Mouse (Mus musculus) MEL (cell line): ENCODE results near the gene Slc26a10. TPM values are rescaled to one million over a fixed set of nuclear protein-coding genes. Genes with fewer than 3 reads are reported as not detected.

Source experiments
- DNase-seq: peaks from one replicate; pipeline ENCODE4 v3.0.0; 2011; ENCODE audit warnings: low read depth, low spot score
- H3K27ac ChIP-seq: 2 replicates; pipeline ENCODE4 v1.5.1; 2012; ENCODE audit warnings: low read depth, mild to moderate bottlenecking, control low read depth, low read length, moderate library complexity; ENCODE audit not compliant: control insufficient read depth
- H3K27me3 ChIP-seq, 2 experiments: fragments of 150-350 bp in 1 of 2; sonication (generic) in 1 of 2; 2 replicates each; pipeline ENCODE4 v1.6.1; 2012; ENCODE audit warnings: low read length in 2 of 2, mild to moderate bottlenecking in 2 of 2, improper control_type of control experiment in 1 of 2, moderate library complexity in 1 of 2; ENCODE audit not compliant: insufficient read depth in 2 of 2, control insufficient read depth in 1 of 2
- H3K36me3 ChIP-seq, 2 experiments: 2 replicates each; pipeline ENCODE4 v1.6.1; 2012 to 2014; ENCODE audit warnings: low read length in 2 of 2, improper control_type of control experiment in 1 of 2, inconsistent platforms in 1 of 2, mild to moderate bottlenecking in 1 of 2; ENCODE audit not compliant: insufficient read depth in 2 of 2, control insufficient read depth in 1 of 2
- H3K4me1 ChIP-seq, 2 experiments: fragments of 150-350 bp in 1 of 2; sonication (generic) in 1 of 2; 2 replicates each; pipeline ENCODE4 v1.6.1; 2012; ENCODE audit warnings: low read length in 2 of 2, improper control_type of control experiment in 1 of 2, mild to moderate bottlenecking in 1 of 2; ENCODE audit not compliant: insufficient read depth in 2 of 2, control insufficient read depth in 1 of 2
- H3K4me3 ChIP-seq, 2 experiments: fragments of 150-350 bp in 1 of 2; sonication (generic) in 1 of 2; 2 replicates each; pipeline ENCODE4 v1.5.1; 2012; ENCODE audit warnings: low read depth in 2 of 2, low read length in 2 of 2, mild to moderate bottlenecking in 2 of 2, moderate library complexity in 2 of 2, control low read depth in 1 of 2, improper control_type of control experiment in 1 of 2; ENCODE audit not compliant: control insufficient read depth in 1 of 2, insufficient read depth in 1 of 2
- H3K79me2 ChIP-seq: 2 replicates; pipeline ENCODE4 v1.6.1; 2012; ENCODE audit warnings: mild to moderate bottlenecking, low read length, moderate library complexity; ENCODE audit not compliant: control insufficient read depth, poor library complexity, insufficient read depth
- H3K9ac ChIP-seq: 2 replicates; pipeline ENCODE4 v1.6.1; 2012; ENCODE audit warnings: low read depth, mild to moderate bottlenecking, control low read depth, low read length, moderate library complexity; ENCODE audit not compliant: control insufficient read depth, poor library complexity, severe bottlenecking
- H3K9me3 ChIP-seq: fragments of 150-350 bp; sonication (generic); replicated peaks from 2 replicates; pipeline ENCODE4 v1.6.1; 2012; ENCODE audit warnings: mild to moderate bottlenecking, low read length, improper control_type of control experiment, moderate library complexity; ENCODE audit not compliant: insufficient read depth
- BHLHE40 ChIP-seq: IDR thresholded peaks from 2 replicates; pipeline ENCODE4 v1.6.1; 2012; ENCODE audit warnings: low read depth, mild to moderate bottlenecking, inconsistent platforms, low read length, improper control_type of control experiment, borderline replicate concordance
- CHD1 ChIP-seq: IDR thresholded peaks from 2 replicates; pipeline ENCODE4 v1.6.1; 2012; ENCODE audit warnings: low read depth, mild to moderate bottlenecking, inconsistent platforms, low read length, improper control_type of control experiment
- E2F4 ChIP-seq: IDR thresholded peaks from 2 replicates; pipeline ENCODE4 v1.6.1; 2011; ENCODE audit warnings: low read depth, low read length, improper control_type of control experiment, borderline replicate concordance
- EP300 ChIP-seq, 2 experiments: IDR thresholded peaks; 2 replicates each; pipeline ENCODE4 v1.6.1; 2011; ENCODE audit warnings: improper control_type of control experiment in 2 of 2, low read length in 2 of 2, low read depth in 1 of 2, mild to moderate bottlenecking in 1 of 2
- ETS1 ChIP-seq: IDR thresholded peaks from 2 replicates; pipeline ENCODE4 v1.6.1; 2012; ENCODE audit warnings: low read depth, mild to moderate bottlenecking, inconsistent platforms, low read length, improper control_type of control experiment, moderate library complexity
- GABPA ChIP-seq: IDR thresholded peaks from 2 replicates; pipeline ENCODE4 v1.6.1; 2012; ENCODE audit warnings: low read depth, mild to moderate bottlenecking, inconsistent platforms, low read length, improper control_type of control experiment, moderate library complexity
- GATA1 ChIP-seq: IDR thresholded peaks from 2 replicates; pipeline ENCODE4 v1.6.1; 2011; ENCODE audit warnings: low read depth, low read length, improper control_type of control experiment
- HCFC1 ChIP-seq: IDR thresholded peaks from 2 replicates; pipeline ENCODE4 v1.6.1; 2012; ENCODE audit warnings: low read depth, mild to moderate bottlenecking, inconsistent platforms, low read length, improper control_type of control experiment, moderate library complexity
- KAT2A ChIP-seq: conservative IDR thresholded peaks from 2 replicates; pipeline ENCODE4 v1.6.1; 2012; ENCODE audit warnings: low read depth, low read length, improper control_type of control experiment, inconsistent platforms
- MAX ChIP-seq: IDR thresholded peaks from 2 replicates; pipeline ENCODE4 v1.6.1; 2011; ENCODE audit warnings: low read length, improper control_type of control experiment
- MAZ ChIP-seq: IDR thresholded peaks from 2 replicates; pipeline ENCODE4 v1.6.1; 2012; ENCODE audit warnings: low read depth, mild to moderate bottlenecking, inconsistent platforms, low read length, improper control_type of control experiment
- MXI1 ChIP-seq: IDR thresholded peaks from 2 replicates; pipeline ENCODE4 v1.6.1; 2011; ENCODE audit warnings: mild to moderate bottlenecking, low read depth, low read length, improper control_type of control experiment
- MYC ChIP-seq: IDR thresholded peaks from 2 replicates; pipeline ENCODE4 v1.6.1; 2011; ENCODE audit warnings: low read depth, mild to moderate bottlenecking, low read length, improper control_type of control experiment, moderate library complexity
- NELFE ChIP-seq: IDR thresholded peaks from 2 replicates; pipeline ENCODE4 v1.6.1; 2011; ENCODE audit warnings: low read depth, low read length, improper control_type of control experiment
- NRF1 ChIP-seq: IDR thresholded peaks from 2 replicates; pipeline ENCODE4 v1.6.1; 2014; ENCODE audit warnings: low read depth, mild to moderate bottlenecking, inconsistent platforms, low read length, improper control_type of control experiment, moderate library complexity; ENCODE audit not compliant: poor library complexity, insufficient read depth, severe bottlenecking
- POLR2AphosphoS2 ChIP-seq: IDR thresholded peaks from 2 replicates; pipeline ENCODE4 v1.6.1; 2011; ENCODE audit warnings: low read length, improper control_type of control experiment
- RAD21 ChIP-seq: IDR thresholded peaks from 2 replicates; pipeline ENCODE4 v1.6.1; 2011; ENCODE audit warnings: mild to moderate bottlenecking, low read depth, low read length, improper control_type of control experiment
- RCOR1 ChIP-seq: IDR thresholded peaks from 2 replicates; pipeline ENCODE4 v1.6.1; 2012; ENCODE audit warnings: low read depth, mild to moderate bottlenecking, inconsistent platforms, low read length, improper control_type of control experiment
- SIN3A ChIP-seq: IDR thresholded peaks from 2 replicates; pipeline ENCODE4 v1.6.1; 2012; ENCODE audit warnings: low read length, improper control_type of control experiment, inconsistent platforms
- TAL1 ChIP-seq: IDR thresholded peaks from 2 replicates; pipeline ENCODE4 v1.6.1; 2012; ENCODE audit warnings: mild to moderate bottlenecking, inconsistent platforms, low read length, moderate library complexity, mixed read lengths
- UBTF ChIP-seq: IDR thresholded peaks from 2 replicates; pipeline ENCODE4 v1.6.1; 2012; ENCODE audit warnings: low read depth, mild to moderate bottlenecking, inconsistent platforms, low read length, improper control_type of control experiment, moderate library complexity, borderline replicate concordance; ENCODE audit not compliant: insufficient read depth
- ZC3H11A ChIP-seq: IDR thresholded peaks from 2 replicates; pipeline ENCODE4 v1.6.1; 2012; ENCODE audit warnings: low read depth, mild to moderate bottlenecking, inconsistent platforms, low read length, improper control_type of control experiment
- ZMIZ1 ChIP-seq: IDR thresholded peaks from 2 replicates; pipeline ENCODE4 v1.6.1; 2012; ENCODE audit warnings: low read depth, mild to moderate bottlenecking, inconsistent platforms, low read length, improper control_type of control experiment, moderate library complexity
- ZNF384 ChIP-seq: IDR thresholded peaks from 2 replicates; pipeline ENCODE4 v1.6.1; 2012; ENCODE audit warnings: low read depth, mild to moderate bottlenecking, inconsistent platforms, low read length, improper control_type of control experiment
- polyA plus RNA-seq, 2 experiments: library from polyadenylated mRNA; stranded (reverse) in 1 of 2; unstranded in 1 of 2; fragments of >175 nt in 1 of 2; fragments of >200 nt in 1 of 2; gene quantifications; 2 replicates each; pipeline versions ENCODE4 v1.2.1 to v1.2.4; 2012; ENCODE audit warnings: low replicate concordance in 2 of 2, low read depth in 1 of 2; ENCODE audit not compliant: insufficient read length in 2 of 2, insufficient read depth in 1 of 2, missing spikeins in 1 of 2
- total RNA-seq: library from RNA; depleted of rRNA; stranded (reverse); fragments of 300-350 nt; gene quantifications from 2 replicates; pipeline ENCODE4 v1.2.3, GENCODE M21; 2012

The Slc26a10 gene
- total and polyA plus RNA-seq, 3 experiments: 1.1 to 1.3 TPM; not detected in 1

DNA sequence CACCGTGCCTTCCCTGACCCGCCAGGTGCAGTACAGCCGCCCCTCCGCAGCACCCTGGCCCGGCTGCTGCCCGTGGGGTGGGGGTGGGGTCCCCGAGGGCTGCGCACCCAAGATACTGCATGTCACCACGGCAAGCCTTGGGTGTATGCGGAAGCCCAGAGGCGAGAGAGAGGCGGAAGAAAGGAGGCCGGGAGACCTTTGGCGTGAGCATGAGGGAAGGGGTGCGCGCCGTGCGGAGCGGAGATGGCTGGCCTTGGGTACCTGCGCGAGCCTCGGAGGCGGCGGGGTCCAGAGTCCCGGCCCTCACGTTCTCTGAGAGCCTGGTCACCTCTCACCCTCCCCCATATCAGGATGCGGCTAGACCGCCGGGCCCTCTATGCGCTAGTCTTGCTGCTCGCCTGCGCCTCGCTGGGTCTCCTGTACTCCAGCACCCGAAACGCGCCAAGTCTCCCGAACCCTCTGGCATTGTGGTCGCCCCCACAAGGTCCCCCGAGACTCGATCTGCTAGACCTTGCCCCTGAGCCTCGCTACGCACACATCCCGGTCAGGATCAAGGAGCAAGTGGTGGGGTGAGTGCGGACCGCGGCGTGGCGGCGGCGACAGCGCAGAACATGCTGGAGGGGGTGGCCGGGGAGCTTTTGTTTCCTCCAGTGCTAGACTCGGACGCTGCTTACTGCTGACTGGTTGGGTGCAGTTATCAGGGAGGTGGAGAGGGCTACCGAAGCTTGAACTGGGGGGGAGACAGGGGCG, 14.6 kb downstream of the Slc26a10 start (continued):
- no peak for TF ChIP-seq ZNF384
- TF ChIP-seq SIN3A: peak; percentile 76
- no peak for TF ChIP-seq GABPA
- TF ChIP-seq KAT2A: no peak
- TF ChIP-seq POLR2AphosphoS2: no peak
- 0 out of 2 replicates have a peak, but pooled peaks have one; percentile 22 for TF ChIP-seq RCOR1
- TF ChIP-seq GATA1: 0 out of 2 replicates have a peak, but pooled peaks have one; percentile 12
- TF ChIP-seq RAD21: no peak
- TF ChIP-seq MXI1: 0 out of 2 replicates have a peak, but pooled peaks have one; percentile 50
- TF ChIP-seq MYC: peak; percentile 64; the same call in 1 of the 2 replicates
- no peak for TF ChIP-seq ZC3H11A
- TF ChIP-seq MAX: peak; percentile 69

GRCm38 (mm10) chr10:127165354-127165653, 15.1 kb downstream of the Slc26a10 start:
- peaks cover 26% of the 10 kb centered on the region for H3K79me2 ChIP-seq
- peak overlapping the region; percentile 88 for H3K27ac ChIP-seq
- no peaks in the 10 kb centered on the region for H3K9me3 ChIP-seq
- H3K9ac ChIP-seq: peak overlapping the region; percentile 91
- TF ChIP-seq E2F4: no peak
- TF ChIP-seq TAL1: no peak
- no peak for TF ChIP-seq GATA1
- no peak; the same call in 1 of the 2 replicates for TF ChIP-seq ZMIZ1
- no peak for TF ChIP-seq HCFC1
- 0 out of 2 replicates have a peak, but pooled peaks have one; percentile 86 for TF ChIP-seq UBTF
- no peak for TF ChIP-seq EP300 (IDR thresholded peaks at IDR 0.05; ENCODE audit: low read depth in 1 of 2, low read length in 2 of 2)
- no peak for TF ChIP-seq MAZ
- TF ChIP-seq GABPA: no peak
- no peak for TF ChIP-seq RCOR1
- TF ChIP-seq NELFE: peak; percentile 35; the same call in 1 of the 2 replicates
- 0 out of 2 replicates have a peak, but pooled peaks have one; percentile 1 for TF ChIP-seq NRF1
- no peak for TF ChIP-seq MYC
- TF ChIP-seq BHLHE40: no peak
- no peak for TF ChIP-seq CHD1
- TF ChIP-seq ETS1: no peak
- H3K36me3 ChIP-seq: peaks cover 2 to 13% of the 10 kb centered on the region in 2 experiments; a peak in 2 of 4 replicates
- peak overlapping the region; percentile 67 to 68 for H3K4me3 ChIP-seq
- no peak for DNase-seq
- H3K4me1 ChIP-seq: peaks cover 2 to 16% of the 10 kb centered on the region in 2 experiments; a peak in 3 of 4 replicates
- no peaks in the 10 kb centered on the region for H3K27me3 ChIP-seq
